Mouse (Mus musculus) kidney, postnatal 36 days (tissue): ENCODE measurements around the gene Gm17545.

ENCODE experiments used
- DNase-seq, 2 experiments: peaks; one replicate each; pipeline ENCODE4 v3.0.0; 2021 to 2022; ENCODE audit warnings: mixed read lengths in 2 of 2

Gene Gm17545

DNA sequence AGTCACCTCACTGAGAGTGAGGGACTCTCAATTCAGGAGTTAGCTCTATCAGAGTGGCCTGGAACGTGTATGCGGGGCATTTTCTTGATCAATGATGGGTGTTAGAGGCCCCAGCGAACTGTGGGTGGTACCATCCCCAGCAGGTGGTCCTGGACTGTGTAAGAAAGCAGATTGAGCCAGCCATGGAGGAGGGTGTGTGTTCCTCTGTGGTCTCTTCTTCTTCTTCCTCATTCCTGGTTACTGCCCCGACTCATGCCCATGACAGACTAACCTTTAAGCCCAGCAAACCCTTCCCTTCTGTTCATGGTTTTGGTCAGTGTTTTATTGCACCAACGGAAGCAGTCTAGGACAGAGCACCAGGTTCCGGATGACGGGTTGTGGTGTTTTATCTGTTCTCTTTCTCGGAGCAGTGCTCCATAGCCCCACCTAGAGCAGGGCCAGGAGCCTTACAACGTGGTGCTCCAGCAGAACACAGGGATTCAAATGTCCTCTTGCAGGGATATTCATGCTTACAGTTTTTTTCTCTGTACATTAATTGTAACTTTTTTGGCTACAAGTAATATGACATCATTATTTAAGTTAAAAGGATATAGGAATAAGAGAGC lies 40.2 kb downstream of the Gm17545 start:
- DNase-seq: no peak

GRCm38 (mm10) chr9:22495133-22495532 lies 41.0 kb downstream of the Gm17545 start:
- no peak for DNase-seq

- no peak for DNase-seq
These were observed 43.1 kb downstream of the Gm17545 start for GRCm38 (mm10) chr9:22497021-22497767.

DNA sequence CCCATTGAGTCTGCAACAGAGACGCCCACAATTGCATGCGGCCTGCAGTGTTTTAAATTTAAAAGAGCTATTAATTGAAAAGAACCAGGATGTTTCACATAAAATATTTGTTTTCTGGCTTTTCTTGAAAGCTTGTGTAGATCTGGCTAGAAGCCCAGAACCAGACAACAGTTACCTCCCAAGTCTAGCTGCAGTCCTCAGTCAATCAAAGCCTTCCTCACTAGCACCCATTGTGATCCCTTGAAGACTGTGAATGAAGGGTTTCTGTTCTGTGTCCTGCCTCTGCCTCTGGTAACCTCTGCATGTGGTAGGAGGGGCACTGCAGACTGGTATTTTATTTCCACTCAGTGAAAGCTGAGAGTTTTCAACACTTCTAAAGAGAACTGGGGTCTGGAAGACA lies 48.9 kb downstream of the Gm17545 start:
- no peak for DNase-seq

GRCm38 (mm10) chr9:22503581-22503980 lies 49.5 kb downstream of the Gm17545 start:
- DNase-seq: no peak

DNA sequence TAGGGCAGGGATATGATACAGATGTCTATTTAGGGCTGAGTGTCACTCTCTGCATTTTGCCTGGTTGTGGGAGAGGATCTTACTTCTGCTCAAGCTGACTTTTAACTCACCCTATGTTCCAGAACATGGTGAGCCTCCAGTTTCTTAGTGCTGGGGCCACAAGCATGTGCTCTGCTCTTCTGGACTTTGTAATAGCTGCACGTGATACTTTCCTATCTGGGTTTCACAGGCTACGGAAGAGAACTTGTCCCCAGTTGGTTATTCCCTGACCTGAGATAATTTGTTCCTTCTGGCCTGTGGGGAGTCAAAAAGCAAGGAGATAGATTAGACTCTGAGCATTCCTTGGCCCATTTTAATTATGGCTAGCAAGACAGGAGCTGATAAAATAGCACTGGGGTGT lies 51.5 kb downstream of the Gm17545 start:
- DNase-seq: no peak
